Mouse (Mus musculus) splenic B cell, adult 2 months (primary cell): Measurements from ENCODE around the gene Zfp710.
A peak's percentile ranks its signal among the peaks of the same experiment; 100 is the strongest.
"Not testable (repeated sequence)": the region's sequence is repeated elsewhere in the genome, so short reads cannot be mapped to it uniquely, and the experiment has no call there.

Source experiments
- DNase-seq: peaks from one replicate; pipeline ENCODE4 v3.0.0-alpha.2; 2011; ENCODE audit warnings: low read depth, low spot score
- H3K27me3 ChIP-seq: 2 replicates; pipeline ENCODE4 v1.6.1; 2012; ENCODE audit warnings: mild to moderate bottlenecking, low read length, moderate library complexity, mixed read lengths; ENCODE audit not compliant: control insufficient read depth, poor library complexity, insufficient read depth, severe bottlenecking
- H3K36me3 ChIP-seq: 2 replicates; pipeline ENCODE4 v1.6.1; 2012; ENCODE audit warnings: mild to moderate bottlenecking, low read length, moderate library complexity, mixed read lengths; ENCODE audit not compliant: control insufficient read depth, poor library complexity, insufficient read depth, severe bottlenecking

Gene Zfp710

DNA sequence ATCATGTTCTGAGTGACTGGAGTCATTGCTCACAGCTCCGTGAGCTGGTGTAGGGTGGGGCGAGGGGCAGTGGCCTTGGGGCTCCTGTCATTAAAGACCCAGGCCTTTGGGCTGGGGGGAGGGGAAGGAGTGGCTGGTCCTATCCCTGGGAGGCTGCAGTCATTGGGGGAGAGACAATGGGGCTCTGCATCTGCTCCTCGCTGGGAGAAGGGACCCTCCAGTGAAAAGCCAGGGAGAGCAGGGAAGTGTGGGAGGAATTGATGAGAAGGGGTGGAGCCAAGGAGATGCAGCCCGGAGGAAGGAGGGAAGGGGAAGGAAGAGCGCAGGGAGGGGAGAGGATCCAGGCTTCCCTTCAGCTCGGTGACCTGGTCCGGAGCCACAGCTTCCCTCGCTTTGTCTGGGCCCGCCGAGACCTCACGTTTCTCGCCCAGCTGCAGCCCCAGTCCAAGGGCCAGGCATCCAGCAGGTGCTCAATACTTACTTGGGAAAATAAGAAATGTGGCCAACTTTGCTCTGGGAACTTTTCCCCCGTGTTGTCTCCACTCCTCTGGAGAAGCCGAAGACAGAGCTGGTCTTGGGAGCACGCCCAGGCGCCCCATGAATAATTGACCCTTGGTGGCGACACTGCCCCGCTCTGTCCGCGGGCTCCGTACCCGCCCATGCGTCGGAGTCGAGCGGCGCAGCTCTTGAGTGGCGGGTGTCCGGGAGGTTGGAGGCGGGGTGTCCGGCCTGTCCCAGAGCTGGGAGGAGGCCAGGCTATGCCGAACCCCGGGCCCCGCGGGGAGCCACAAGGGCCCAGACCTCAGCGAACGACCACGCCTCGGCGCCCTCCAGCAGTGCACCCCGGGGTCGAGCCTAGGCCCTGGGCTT lies at the start of gene Zfp710:
TSS of gene Zfp710 (plus strand) at position 294 of the 870 bp plus-strand sequence.
- peak; percentile 50 for DNase-seq
- Histone ChIP-seq H3K27me3 (no peaks in the 10 kb centered on the region), H3K36me3 (no peaks in the 10 kb centered on the region)

- no peaks in the 10 kb centered on the region for H3K36me3 ChIP-seq
- no peak for DNase-seq
- no peaks in the 10 kb centered on the region for H3K27me3 ChIP-seq
These were observed 49.3 kb upstream of the Zfp710 start for GRCm38 (mm10) chr7:79975316-79975715.

DNA sequence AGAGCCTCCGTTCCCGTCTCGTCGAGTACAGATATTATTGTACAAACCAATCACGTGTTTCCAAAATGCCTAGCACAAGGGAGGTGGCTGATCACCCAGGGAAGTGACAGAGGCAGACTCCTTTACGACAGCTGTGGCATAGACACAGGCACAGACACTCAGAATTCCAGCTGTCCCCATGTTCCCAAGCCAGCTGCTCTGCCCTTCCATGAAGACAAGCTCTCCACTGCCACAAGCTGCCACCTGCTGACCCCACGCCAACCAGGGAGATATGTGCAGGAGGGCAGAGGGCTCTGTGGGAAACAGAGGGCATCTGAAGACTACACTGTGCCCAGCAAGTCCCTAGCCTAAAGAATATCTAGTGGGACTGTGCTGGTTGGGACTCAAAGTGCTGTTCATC lies 37.9 kb upstream of the Zfp710 start:
- no peaks in the 10 kb centered on the region for H3K36me3 ChIP-seq
- no peak for DNase-seq
- no peaks in the 10 kb centered on the region for H3K27me3 ChIP-seq

GRCm38 (mm10) chr7:79987745-79988144 lies 36.9 kb upstream of the Zfp710 start:
- DNase-seq, result peak; percentile 7
- H3K27me3 ChIP-seq, result no peaks in the 10 kb centered on the region
- H3K36me3 ChIP-seq, result no peaks in the 10 kb centered on the region

GRCm38 (mm10) chr7:79988466-79988865 lies 36.1 kb upstream of the Zfp710 start:
- not testable (repeated sequence) for H3K27me3 ChIP-seq, DNase-seq, H3K36me3 ChIP-seq

- peak; percentile 44 for DNase-seq
- H3K27me3 ChIP-seq, result no peaks in the 10 kb centered on the region
- no peaks in the 10 kb centered on the region for H3K36me3 ChIP-seq
These were observed 30.1 kb upstream of the Zfp710 start for GRCm38 (mm10) chr7:79994476-79994875.

GRCm38 (mm10) chr7:79997761-79998160 lies 26.9 kb upstream of the Zfp710 start:
- DNase-seq, result no peak
- no peaks in the 10 kb centered on the region for H3K36me3 ChIP-seq
- H3K27me3 ChIP-seq, result no peaks in the 10 kb centered on the region

DNA sequence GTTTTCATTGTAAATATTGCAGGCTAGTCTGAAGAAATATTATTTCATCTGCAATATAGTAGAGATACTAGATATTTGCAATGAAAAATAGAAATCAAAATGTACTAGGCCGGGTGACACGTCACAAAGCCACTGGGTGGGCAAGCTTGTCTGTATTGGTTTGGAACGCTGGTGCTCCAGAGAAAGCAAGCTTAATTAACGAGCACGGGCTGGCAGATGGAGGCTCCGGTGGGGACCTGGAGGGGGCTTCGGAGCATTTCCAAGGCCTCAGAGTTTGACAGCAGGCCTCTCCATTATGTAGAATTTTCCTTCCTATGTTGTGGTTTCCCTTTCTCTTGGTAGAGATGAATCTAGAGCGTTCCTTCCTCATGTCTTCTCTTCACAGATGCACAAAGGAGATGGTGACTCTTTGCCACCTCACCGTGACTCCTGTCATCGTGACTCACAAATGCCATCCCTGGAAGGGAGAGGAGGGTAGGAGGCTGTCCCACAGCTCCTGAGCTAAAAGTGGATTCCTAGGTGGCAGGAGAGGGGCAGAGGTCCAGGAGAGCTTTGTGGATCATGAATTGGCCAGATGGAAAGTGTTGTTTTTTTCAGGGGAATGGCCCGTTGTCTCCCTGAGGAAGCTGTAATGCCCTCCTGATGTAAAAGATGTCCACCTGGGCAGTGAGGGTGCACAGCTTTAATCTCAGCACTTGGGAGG lies 22.1 kb upstream of the Zfp710 start:
- H3K27me3 ChIP-seq, result no peaks in the 10 kb centered on the region
- no peak for DNase-seq

DNA sequence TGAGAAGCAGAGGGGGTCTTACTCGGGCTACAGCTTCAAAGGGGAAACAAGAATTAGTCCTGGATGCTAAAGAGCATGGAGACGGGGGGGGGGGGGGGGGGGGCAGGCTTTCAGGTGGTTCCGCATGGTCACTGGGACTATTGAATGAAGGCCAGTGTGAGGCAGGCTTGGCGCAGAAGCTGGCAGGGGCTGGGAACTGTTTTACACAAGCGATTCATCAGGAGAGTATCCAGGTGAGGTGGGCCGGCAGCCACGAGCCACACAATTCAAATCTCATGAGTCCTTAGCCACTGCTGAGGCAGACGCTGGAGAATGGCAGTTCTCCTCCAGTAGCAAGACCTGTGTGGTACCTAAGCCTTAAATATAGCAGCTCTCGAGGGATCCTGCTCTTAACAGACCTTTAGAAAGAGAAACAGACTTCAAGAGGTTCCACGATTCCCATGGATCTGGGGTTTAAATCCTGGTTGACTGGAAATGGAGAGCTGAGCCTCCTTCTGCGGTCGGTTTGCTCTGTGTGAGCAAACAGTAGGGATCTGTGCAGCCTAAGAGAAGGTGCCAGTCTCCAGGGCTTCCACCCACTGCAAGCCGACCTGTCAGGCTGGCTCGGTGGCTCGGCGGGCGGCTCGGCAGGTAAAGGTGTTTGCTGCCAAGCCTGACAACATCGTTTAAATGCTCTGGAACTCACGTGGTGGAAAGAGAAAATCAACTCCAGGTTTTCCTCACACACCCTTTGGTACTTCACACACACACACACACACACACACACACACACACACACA lies 19.6 kb upstream of the Zfp710 start:
- Histone ChIP-seq H3K27me3 (no peaks in the 10 kb centered on the region), H3K36me3 (no peaks in the 10 kb centered on the region)
- DNase-seq, result no peak

More for the DNA sequence above, 22.1 kb upstream of the Zfp710 start:
- no peaks in the 10 kb centered on the region for H3K36me3 ChIP-seq

- no peak for DNase-seq
- Histone ChIP-seq H3K27me3 (no peaks in the 10 kb centered on the region), H3K36me3 (no peaks in the 10 kb centered on the region)
These were observed 13.9 kb upstream of the Zfp710 start for GRCm38 (mm10) chr7:80010680-80011079.

GRCm38 (mm10) chr7:80011470-80011869 lies 13.1 kb upstream of the Zfp710 start:
- no peaks in the 10 kb centered on the region for H3K36me3 ChIP-seq
- DNase-seq, result peak; percentile 87
- no peaks in the 10 kb centered on the region for H3K27me3 ChIP-seq

DNA sequence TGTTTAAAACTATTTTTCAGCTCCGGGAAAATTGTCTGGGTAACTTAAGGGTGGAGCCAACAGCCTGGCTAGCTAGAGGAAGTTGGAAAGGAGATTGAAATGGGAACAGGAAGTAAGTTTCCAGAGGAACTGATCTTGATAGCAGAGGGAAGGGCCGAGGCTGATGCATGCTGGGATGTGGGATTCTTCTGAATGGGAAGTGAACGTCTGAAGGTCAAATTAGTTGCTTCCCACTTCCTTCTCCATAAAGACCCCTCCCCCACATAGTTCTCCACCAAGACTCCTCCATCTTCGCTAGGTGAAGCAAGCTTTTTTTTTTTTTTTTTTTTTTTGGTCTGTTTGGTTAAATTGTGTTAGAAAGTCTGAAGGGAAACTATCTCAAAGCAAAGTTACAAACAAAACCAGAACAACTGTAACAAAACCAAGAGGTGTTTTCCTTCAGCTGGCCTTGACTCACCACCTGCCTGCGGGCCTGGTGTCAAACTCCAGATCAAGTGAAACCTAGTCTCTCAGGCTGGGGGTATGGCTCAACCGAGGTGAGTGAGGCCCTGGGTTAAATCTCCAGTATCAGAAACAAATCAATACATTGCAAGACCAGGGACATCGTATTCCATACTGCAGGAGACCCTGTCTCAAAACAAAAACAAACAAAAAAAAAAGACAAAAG lies 10.6 kb upstream of the Zfp710 start:
- no peak for DNase-seq
- Histone ChIP-seq H3K27me3 (no peaks in the 10 kb centered on the region), H3K36me3 (no peaks in the 10 kb centered on the region)

- no peak for DNase-seq
- Histone ChIP-seq H3K27me3 (no peaks in the 10 kb centered on the region), H3K36me3 (no peaks in the 10 kb centered on the region)
These were observed 9.5 kb upstream of the Zfp710 start for GRCm38 (mm10) chr7:80014826-80015755.
